Mouse (Mus musculus) lung, embryonic 15.5 days (tissue): ENCODE measurements around the gene Eno2. TPM values are rescaled to one million over a fixed set of nuclear protein-coding genes. Genes with fewer than 3 reads are reported as not detected.
A peak's percentile ranks its signal among the peaks of the same experiment; 100 is the strongest.

Source experiments
- ATAC-seq: fragments of 200-750 bp; cut with Nextera tagmentation; 2 replicates; pipeline ENCODE4 v1.8.0; 2017; ENCODE audit warnings: moderate number of reproducible peaks, borderline replicate concordance; ENCODE audit not compliant: low FRiP score, low TSS enrichment; ENCODE audit errors: extremely low read depth
- H3K27ac ChIP-seq: fragments of 300-500 bp; sonication (generic); 2 replicates; pipeline ENCODE4 v1.5.1; 2015; ENCODE audit warnings: moderate library complexity, mild to moderate bottlenecking, inconsistent platforms
- H3K27me3 ChIP-seq: fragments of 300-500 bp; sonication (generic); 2 replicates; pipeline ENCODE4 v1.6.1; 2015; ENCODE audit warnings: inconsistent platforms
- H3K36me3 ChIP-seq: fragments of 300-500 bp; sonication (generic); 2 replicates; pipeline ENCODE4 v1.6.1; 2015; ENCODE audit warnings: inconsistent platforms
- H3K4me1 ChIP-seq: fragments of 300-500 bp; sonication (generic); 2 replicates; pipeline ENCODE4 v1.6.1; 2015; ENCODE audit warnings: inconsistent platforms
- H3K4me2 ChIP-seq: fragments of 300-500 bp; sonication (generic); 2 replicates; pipeline ENCODE4 v1.6.1; 2015; ENCODE audit warnings: inconsistent platforms, mild to moderate bottlenecking, moderate library complexity
- H3K4me3 ChIP-seq: fragments of 300-500 bp; sonication (generic); 2 replicates; pipeline ENCODE4 v1.5.1; 2015; ENCODE audit warnings: mild to moderate bottlenecking, inconsistent platforms
- H3K9ac ChIP-seq: fragments of 300-500 bp; sonication (generic); 2 replicates; pipeline ENCODE4 v1.6.1; 2015; ENCODE audit warnings: inconsistent platforms
- H3K9me3 ChIP-seq: fragments of 300-500 bp; sonication (generic); 2 replicates; pipeline ENCODE4 v1.6.1; 2016; ENCODE audit warnings: inconsistent platforms
- WGBS: fragments of 180-500 bp; shearing (Covaris S2); methylation state at CpG from one replicate; pipeline ENCODE4 v1.1.7; 2015; 5-methylcytosine and 5-hydroxymethylcytosine counted together
- polyA plus RNA-seq: library from polyadenylated mRNA; unstranded; fragments of >200 nt; fragmentation: Nextera tagmentation; extraction: Ambion mirVana; gene quantifications from 2 replicates; pipeline ENCODE4 v1.2.1, GENCODE M21; 2015

Gene Eno2
- polyA plus RNA-seq, 1 experiment from 2014 or later = 3.4 TPM

DNA sequence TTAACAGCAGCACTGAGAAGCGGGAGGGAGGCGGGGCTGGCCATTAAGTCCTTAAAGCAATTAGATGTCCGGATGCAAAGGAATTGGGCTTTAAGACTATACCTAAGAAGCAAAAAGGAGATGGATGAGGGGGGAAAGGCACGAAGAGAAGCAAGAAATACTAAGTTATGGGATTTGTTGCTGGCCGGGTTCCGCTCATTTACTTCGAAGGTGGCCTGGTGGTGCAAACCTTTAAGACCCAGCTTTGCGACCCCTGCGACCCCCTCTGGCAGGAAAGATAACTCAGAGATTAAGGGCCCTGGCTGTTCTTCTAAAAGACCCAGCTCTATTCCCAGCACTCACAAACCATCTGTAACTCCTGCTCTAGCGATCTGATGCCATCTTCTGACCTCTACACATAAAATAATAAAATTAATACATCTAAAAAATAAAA lies 10.5 kb upstream of the Eno2 start:
- Histone ChIP-seq H3K27ac (no peak overlapping the region), H3K4me1 (peaks cover 17% of the 10 kb centered on the region), H3K9ac (0 out of 2 replicates have a peak overlapping the region, but pooled peaks have one; percentile 8), H3K4me2 (peak overlapping the region; percentile 77), H3K9me3 (no peaks in the 10 kb centered on the region), H3K4me3 (peak overlapping the region; percentile 40), H3K27me3 (peaks cover 12% of the 10 kb centered on the region), H3K36me3 (no peaks in the 10 kb centered on the region)
- WGBS = 13% methylated on average over 10 of the region's 10 CpGs
- ATAC-seq = 0 out of 2 replicates have a peak, but pooled peaks have one; percentile 5

GRCm38 (mm10) chr6:124779222-124779983 lies 9.9 kb upstream of the Eno2 start, which contains the start of gene Lrrc23:
Gene Lrrc23, minus strand, starts transcription at chr6:124779727.
- Histone ChIP-seq H3K9me3 (no peaks in the 10 kb centered on the region), H3K9ac (0 out of 2 replicates have a peak within 1 kb of the TSS, but pooled peaks have one; percentile 8), H3K4me2 (peak within 1 kb of the TSS; percentile 77), H3K36me3 (no peaks in the 10 kb centered on the region), H3K27me3 (peaks cover 12% of the 10 kb centered on the region), H3K4me1 (peaks cover 17% of the 10 kb centered on the region), H3K4me3 (peak within 1 kb of the TSS; percentile 40), H3K27ac (no peak within 1 kb of the TSS)
- 1% methylated on average over 23 of the region's 23 CpGs for WGBS
- peak; percentile 39; the same call in 1 of the 2 replicates for ATAC-seq

- Histone ChIP-seq H3K36me3 (no peaks in the 10 kb centered on the region), H3K4me1 (peaks cover 21% of the 10 kb centered on the region), H3K4me3 (no peak overlapping the region), H3K9me3 (no peaks in the 10 kb centered on the region), H3K27ac (no peak overlapping the region), H3K27me3 (peaks cover 19% of the 10 kb centered on the region), H3K9ac (no peak overlapping the region), H3K4me2 (no peak overlapping the region)
- WGBS = 81% methylated on average over 15 of the region's 15 CpGs
- ATAC-seq = no peak
These were observed 1.0 kb upstream of the Eno2 start for GRCm38 (mm10) chr6:124770511-124770910.

DNA sequence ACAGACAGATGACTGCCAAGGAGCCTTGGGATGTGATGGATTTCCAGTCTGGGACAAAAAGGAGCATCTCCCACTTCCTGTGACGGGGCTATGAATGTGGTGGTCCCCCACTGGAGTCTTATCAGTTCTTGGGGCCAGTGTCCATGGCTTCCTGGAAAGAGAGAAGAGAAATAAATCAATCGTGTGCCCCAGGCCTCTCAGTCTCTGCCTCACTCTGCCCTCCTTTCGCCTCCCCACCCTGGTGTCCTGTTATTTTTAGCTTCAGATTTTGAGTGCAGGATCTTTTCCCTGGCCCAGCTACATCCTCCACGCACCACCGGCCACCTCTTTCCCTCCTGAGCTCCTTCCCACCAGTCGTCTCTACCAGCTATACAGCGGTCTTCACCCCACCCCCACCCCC lies 540 bp upstream of the Eno2 start:
- Histone ChIP-seq H3K27me3 (peaks cover 19% of the 10 kb centered on the region), H3K4me1 (peaks cover 21% of the 10 kb centered on the region), H3K4me2 (peak overlapping the region; percentile 97), H3K9me3 (no peaks in the 10 kb centered on the region), H3K4me3 (peak overlapping the region; percentile 49; the same call in 1 of the 2 replicates), H3K36me3 (no peaks in the 10 kb centered on the region), H3K9ac (peak overlapping the region; percentile 58; the same call in 1 of the 2 replicates), H3K27ac (no peak overlapping the region)
- 43% methylated on average over 7 of the region's 7 CpGs for whole genome bisulfite sequencing
- no peak for ATAC-seq

DNA sequence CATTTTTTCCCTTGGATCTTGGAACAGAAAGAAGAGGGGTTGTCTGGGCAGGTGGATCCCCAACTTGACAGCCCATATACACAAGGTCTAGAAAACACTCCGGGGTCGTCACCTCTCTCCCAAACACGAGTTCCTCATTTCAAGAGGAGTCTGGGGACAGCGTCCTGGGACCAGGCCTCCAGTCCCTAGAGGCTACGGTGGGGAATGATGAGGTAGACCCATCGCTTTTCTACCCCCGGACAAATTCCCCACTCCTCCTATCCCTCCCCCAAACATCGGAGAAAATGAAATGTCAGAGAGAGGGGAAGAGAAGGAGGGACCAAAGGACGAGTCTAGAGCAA lies 799 bp downstream of the Eno2 start:
- 3% methylated on average over 9 of the region's 9 CpGs for WGBS
- H3K9ac ChIP-seq = no peak overlapping the region
- H3K4me3 ChIP-seq = peak overlapping the region; percentile 49
- no peak overlapping the region for H3K27ac ChIP-seq
- H3K9me3 ChIP-seq = no peaks in the 10 kb centered on the region
- peak overlapping the region; percentile 97 for H3K4me2 ChIP-seq
- H3K36me3 ChIP-seq = no peaks in the 10 kb centered on the region
- H3K27me3 ChIP-seq = peaks cover 19% of the 10 kb centered on the region
- peaks cover 21% of the 10 kb centered on the region for H3K4me1 ChIP-seq
- no peak for ATAC-seq

GRCm38 (mm10) chr6:124767920-124768703 lies 1.4 kb downstream of the Eno2 start:
- Histone ChIP-seq H3K27me3 (peaks cover 22% of the 10 kb centered on the region), H3K4me1 (peaks cover 21% of the 10 kb centered on the region), H3K4me2 (peak overlapping the region; percentile 97), H3K27ac (no peak overlapping the region), H3K4me3 (peak overlapping the region; percentile 49), H3K9ac (no peak overlapping the region), H3K36me3 (no peaks in the 10 kb centered on the region), H3K9me3 (no peaks in the 10 kb centered on the region)
- WGBS = 28% methylated on average over 19 of the region's 19 CpGs
- ATAC-seq = peak; percentile 25; the same call in 1 of the 2 replicates

- no peak for ATAC-seq
- H3K36me3 ChIP-seq = no peaks in the 10 kb centered on the region
- peaks cover 22% of the 10 kb centered on the region for H3K27me3 ChIP-seq
- no peak overlapping the region for H3K9ac ChIP-seq
- no peaks in the 10 kb centered on the region for H3K9me3 ChIP-seq
- 48% methylated on average over 4 of the region's 4 CpGs for WGBS
- 0 out of 2 replicates have a peak overlapping the region, but pooled peaks have one; percentile 97 for H3K4me2 ChIP-seq
- peaks cover 21% of the 10 kb centered on the region for H3K4me1 ChIP-seq
- no peak overlapping the region for H3K27ac ChIP-seq
- no peak overlapping the region for H3K4me3 ChIP-seq
These were observed 1.9 kb downstream of the Eno2 start for GRCm38 (mm10) chr6:124767536-124767919.

DNA sequence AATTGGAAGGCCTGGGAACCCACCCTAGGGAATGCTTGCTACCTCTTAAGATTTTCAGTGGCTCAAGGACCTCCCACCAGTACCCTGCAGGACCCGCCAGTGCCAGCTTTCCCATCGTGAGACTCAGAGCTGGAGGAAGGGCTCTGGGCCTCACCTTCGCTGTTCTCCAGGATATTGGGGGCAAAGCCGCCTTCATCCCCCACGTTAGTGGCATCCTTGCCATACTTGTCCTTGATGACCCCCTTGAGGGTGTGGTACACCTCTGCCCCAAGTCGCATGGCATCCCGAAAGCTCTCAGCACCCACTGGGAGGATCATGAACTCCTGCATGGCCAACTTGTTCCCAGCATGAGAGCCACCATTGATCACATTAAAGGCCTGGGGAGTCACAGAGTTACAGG lies 3.5 kb downstream of the Eno2 start:
- Histone ChIP-seq H3K4me1 (peaks cover 21% of the 10 kb centered on the region), H3K9me3 (no peaks in the 10 kb centered on the region), H3K4me3 (no peak overlapping the region), H3K27me3 (peaks cover 22% of the 10 kb centered on the region), H3K9ac (no peak overlapping the region), H3K4me2 (no peak overlapping the region), H3K27ac (no peak overlapping the region), H3K36me3 (no peaks in the 10 kb centered on the region)
- WGBS = 85% methylated on average over 7 of the region's 7 CpGs
- no peak for ATAC-seq

GRCm38 (mm10) chr6:124759259-124759658 lies 10.2 kb downstream of the Eno2 start:
- H3K4me3 ChIP-seq = peak overlapping the region; percentile 11
- peaks cover 39% of the 10 kb centered on the region for H3K4me1 ChIP-seq
- 5% methylated on average over 5 of the region's 5 CpGs for WGBS
- peaks cover 3% of the 10 kb centered on the region; the same call in 1 of the 2 replicates for H3K27me3 ChIP-seq
- ATAC-seq = no peak
- H3K9me3 ChIP-seq = no peaks in the 10 kb centered on the region
- H3K9ac ChIP-seq = peak overlapping the region; percentile 92; the same call in 1 of the 2 replicates
- H3K4me2 ChIP-seq = peak overlapping the region; percentile 79
- H3K27ac ChIP-seq = peak overlapping the region; percentile 99
- H3K36me3 ChIP-seq = no peaks in the 10 kb centered on the region

DNA sequence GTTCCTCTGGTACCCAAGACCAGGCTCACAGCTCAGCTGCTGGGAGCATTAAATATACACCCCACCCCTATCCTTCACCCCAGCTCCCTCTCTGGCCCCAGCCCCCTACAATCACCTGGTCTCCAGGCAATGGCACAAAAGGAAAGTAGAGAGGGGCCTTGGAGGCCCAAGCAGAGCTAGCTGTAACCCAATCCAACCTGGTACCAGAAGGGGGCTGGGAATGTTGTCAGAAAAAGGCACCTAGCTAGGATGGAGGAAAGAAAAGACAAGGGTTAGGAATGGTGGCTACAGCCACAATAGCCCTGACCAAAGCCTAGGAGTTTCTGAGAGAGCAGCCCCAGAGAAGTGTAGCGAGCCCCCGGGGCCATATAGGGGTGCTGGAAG lies 10.6 kb downstream of the Eno2 start:
- WGBS = 52% methylated on average over 2 of the region's 2 CpGs
- Histone ChIP-seq H3K4me3 (peak overlapping the region; percentile 86), H3K27me3 (peaks cover 3% of the 10 kb centered on the region; the same call in 1 of the 2 replicates), H3K9ac (peak overlapping the region; percentile 92; the same call in 1 of the 2 replicates), H3K9me3 (no peaks in the 10 kb centered on the region), H3K36me3 (no peaks in the 10 kb centered on the region), H3K4me2 (peak overlapping the region; percentile 79), H3K27ac (peak overlapping the region; percentile 99), H3K4me1 (peaks cover 43% of the 10 kb centered on the region)
- no peak for ATAC-seq

- peaks cover 49% of the 10 kb centered on the region for H3K4me1 ChIP-seq
- H3K4me2 ChIP-seq = peak overlapping the region; percentile 79
- WGBS = 19% methylated on average over 5 of the region's 5 CpGs
- H3K4me3 ChIP-seq = peak overlapping the region; percentile 86
- H3K27ac ChIP-seq = peak overlapping the region; percentile 99
- H3K36me3 ChIP-seq = 0 out of 2 replicates have a peak, but pooled peaks cover 1% of the 10 kb centered on the region
- peak; percentile 50; the same call in 1 of the 2 replicates for ATAC-seq
- H3K27me3 ChIP-seq = no peaks in the 10 kb centered on the region
- H3K9ac ChIP-seq = peak overlapping the region; percentile 92
- no peaks in the 10 kb centered on the region for H3K9me3 ChIP-seq
These were observed 11.3 kb downstream of the Eno2 start for GRCm38 (mm10) chr6:124757909-124758848.
